Mouse (Mus musculus): ENCODE measurements at regions not wholly inside any gene's neighbourhood (a gene's known extent, or its start where the extent isn't known, plus 50 kb on each side); places are given as distances from the start of the nearest gene placed in this dataset.

- TF ChIP-seq GATA1 (IDR thresholded peaks at IDR 0.05; ENCODE audit: borderline replicate concordance, low read length), result no peak
- TF ChIP-seq FLI1 (IDR thresholded peaks at IDR 0.05; ENCODE audit: low read length), result no peak
Measured at GRCm38 (mm10) chr8:78054920-78055319, 158.2 kb upstream of the Ttc29 start.

All from megakaryocyte, embryonic 14.5 days (primary cell).